Mouse (Mus musculus): ENCODE measurements around the gene Spata31d1c.

Spata31d1c gene

DNA sequence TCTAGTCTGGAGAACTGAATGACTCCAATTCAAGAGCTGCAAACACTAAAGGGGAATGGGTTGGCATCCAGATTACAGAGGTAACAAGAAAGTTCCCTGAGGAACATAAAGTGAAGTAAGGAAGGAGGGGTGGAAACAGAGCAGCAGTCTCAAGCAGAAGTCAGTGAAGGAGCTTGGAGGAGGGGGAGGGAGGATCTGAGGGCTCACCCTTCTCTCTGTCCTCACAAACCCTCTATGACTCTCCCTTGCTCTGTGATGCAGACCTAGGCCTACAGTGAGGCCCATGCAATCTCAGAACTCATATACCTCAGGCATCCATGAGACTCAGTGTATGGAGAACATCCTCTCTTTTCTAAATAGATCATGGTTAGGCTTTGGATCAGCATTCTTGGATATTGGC is at the start of gene Spata31d1c:
TSS of gene Spata31d1c (plus strand) at position 301 of the 400 bp plus-strand sequence.
- no peak for DNase-seq

DNA sequence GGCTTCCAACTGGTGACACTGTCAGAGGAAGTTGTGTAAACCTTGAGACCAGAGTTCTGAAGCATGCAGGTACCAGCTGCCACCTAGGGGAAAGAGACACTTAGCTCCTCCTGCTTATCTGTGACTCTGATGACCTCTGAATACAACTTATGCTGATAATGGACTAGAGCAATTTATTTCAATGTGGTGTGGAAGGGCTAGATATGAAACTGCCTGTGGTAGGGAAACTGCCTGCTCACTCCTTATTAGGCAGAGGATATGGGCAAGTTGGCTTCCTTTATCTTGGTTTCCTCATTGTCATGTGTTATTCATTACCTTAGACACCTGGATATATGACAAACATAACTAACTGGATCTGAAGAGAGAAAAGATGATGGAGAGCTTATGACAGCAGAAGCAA is 44.0 kb upstream of the Spata31d1c start:
- DNase-seq = no peak

DNA sequence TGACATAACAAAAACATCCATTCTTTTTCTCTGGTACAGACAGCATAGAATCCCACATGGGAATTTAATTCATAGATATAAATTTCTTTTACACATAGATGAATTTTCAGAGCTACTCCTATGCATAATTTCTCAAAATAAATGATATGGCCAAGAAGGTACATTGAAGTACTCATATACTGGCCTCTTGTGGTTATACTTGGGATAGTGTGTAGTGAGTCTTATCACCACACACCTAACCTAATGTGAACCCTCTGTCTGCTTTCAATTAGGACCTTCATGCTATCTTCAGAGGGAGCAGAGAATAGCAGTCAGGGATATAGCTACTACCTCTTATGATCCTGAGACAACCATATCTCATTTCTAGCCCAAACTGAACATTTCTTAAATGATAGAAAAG is 27.4 kb upstream of the Spata31d1c start:
- no peak for DNase-seq

DNA sequence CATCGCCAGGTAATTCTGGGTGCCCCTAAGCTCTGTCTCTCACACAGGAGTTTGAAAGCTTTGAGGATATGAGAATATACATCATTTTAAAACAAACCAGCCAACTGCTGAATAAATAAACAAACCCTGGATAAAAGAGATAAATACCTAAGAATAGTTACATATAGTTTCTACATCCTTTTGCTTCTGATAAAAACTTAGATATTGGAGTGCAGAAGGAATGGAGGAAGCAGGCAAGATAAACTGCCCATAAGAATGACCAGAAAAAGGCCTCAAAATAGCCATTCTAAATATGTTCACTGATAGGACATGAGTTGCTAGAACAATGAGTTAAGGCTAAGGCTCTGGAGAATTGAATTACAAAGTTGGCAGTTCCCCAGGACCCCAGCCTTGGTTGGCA is 26.1 kb upstream of the Spata31d1c start:
- no peak for DNase-seq

DNA sequence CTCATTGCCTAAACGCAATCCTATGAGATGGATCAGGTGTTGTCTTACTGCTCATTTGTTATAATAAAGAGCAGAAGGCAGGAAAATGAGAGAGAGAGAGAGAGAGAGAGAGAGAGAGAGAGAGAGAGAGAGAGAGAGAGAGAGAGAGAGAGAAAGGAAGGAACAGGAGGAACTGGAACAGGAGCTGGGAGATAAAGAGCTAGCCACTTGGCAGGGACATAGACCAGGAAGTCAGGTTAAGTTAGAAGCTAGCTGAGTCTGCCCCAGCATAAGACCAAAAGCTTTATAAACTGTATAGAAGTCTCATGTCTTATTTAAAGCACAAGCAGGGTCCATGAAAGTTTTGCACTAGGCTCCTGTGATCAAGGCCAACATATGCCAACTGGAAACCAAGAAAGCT is 24.9 kb upstream of the Spata31d1c start:
- no peak for DNase-seq

DNA sequence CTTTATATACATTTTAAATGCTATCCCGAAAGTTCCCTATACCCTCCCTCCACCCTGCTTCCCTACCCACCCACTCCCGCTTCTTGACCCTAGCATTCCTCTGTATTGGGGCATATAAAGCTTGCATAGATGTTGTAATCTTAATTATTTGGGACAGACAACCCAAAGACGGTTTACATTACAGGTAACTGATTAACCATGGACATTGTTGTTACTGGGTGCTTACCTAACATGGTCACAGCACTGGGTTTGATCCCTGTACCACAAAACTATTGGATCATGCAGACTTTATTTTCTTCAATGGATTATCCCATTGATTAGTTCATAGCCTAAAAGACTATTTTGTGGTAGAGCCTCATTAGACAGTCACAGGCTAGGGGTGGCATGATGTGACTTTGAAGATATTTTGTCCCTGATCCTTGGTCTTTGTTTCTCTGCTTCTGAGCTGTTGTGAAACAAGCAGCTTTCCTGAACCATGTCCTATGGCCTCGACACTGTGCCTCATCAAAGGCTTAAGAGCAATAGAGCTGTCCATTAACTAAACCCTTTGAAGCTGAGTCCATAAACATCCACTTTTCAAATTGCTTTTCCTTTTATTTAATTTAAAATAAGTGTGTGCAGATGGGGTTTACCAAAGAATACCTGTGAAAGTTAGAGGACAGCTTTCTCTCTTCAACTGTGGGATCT is 21.7 kb upstream of the Spata31d1c start:
- DNase-seq = no peak

DNA sequence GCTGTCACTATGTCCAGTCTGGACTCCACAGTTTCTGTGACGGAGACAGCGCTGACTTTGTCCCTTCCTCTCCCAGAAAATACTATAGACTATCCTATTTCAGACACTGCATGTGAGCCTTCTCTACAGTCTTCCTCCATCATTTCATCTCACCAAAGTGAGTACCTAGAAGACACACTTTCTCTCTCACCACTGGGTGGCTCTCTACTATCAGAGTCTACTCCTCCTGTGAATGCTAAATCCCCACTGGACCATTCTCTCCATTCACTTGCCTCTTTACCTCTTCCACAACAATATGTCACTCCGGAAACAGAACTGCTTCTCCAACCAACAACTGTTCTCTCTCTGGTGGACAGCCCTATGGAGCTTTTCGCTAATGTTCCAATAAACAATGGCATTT is 2.2 kb downstream of the Spata31d1c start:
- no peak for DNase-seq

DNA sequence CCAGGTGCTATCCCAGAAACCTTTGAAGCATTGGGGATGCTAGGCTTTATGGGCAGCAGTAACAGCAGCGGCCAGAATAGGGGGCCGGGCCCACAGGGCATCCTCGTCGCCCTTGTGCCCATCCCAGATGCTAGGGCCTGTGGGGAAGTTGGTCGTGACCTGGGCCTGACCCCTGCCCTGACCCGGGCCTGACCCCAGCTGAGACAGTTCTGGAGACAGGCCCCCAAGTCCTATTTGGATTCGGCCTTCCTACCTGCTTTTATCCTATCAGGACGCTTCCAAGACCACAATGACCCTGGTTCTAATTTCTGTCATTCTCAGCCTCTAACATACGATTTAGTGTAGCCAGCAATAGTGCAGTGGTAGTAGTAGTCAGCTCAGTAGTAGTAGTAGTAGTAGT is 19.8 kb downstream of the Spata31d1c start, which contains the start of gene Prss47:
TSS of gene Prss47 (minus strand) at position 101 of the 400 bp plus-strand sequence.
- DNase-seq = no peak

DNA sequence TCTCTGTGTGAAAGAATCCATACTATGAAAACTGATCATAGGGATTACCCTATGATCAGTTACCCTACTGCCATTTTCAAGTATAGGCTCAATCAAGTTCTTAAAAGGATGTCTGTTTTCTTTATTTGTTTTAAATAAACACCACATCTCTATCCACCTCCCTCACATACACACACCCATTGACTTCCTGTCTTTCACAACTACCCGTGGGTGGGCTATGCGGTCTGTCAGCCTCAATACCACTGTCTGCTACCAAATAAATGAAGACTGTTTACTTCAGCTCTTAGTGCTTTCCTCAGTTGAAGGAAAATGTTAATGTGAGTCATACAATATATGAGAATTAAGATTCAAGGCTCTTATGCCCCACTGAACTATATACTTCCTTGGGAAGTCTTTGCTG is 37.1 kb downstream of the Spata31d1c start:
- no peak for DNase-seq

Measured in liver (tissue).